Comparison of ENCODE assay signal across 8 mouse cellular contexts in the genomic region with DNA sequence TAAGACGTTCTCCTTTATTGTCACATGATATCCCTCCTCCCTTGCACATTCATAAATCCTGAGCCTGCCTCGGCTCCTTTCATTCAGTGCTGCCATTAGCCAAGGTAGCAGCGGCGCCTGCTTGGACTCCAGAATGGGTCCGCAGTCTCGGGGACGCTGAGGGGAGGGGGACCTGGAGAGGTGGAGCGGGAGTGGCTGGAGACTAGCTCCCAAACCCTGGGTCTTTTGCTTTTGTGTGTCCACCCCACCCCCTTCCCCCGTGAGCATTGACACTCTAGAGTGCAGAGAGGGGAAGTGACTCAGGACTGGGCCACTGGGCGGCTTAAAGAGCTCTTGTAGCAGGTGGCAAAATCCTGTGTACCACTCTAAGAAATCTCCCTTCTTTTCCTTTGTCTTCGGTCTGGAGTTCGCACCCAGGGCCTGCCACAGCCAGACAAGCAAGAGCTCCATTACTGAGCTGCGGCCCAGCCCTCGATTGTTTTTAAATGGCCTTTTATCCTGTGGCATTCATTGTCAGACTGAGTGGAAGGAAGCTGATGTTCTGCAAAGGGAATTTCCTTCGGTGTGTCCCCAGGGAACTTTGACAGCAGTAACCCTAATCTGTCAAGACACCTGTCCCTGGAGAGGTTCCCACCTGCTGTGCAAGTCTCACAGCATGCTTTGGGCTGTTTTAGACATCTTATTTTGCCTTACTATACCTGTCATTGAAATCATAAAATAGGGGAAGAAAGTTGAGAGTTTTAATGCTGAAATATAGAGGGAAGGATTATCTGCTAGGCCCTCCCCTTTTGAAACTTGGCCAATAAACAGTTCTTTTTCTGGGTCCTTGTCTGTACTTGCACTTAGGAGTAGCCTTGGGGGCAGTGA. TPM values are rescaled to one million over a fixed set of nuclear protein-coding genes. Genes with fewer than 3 reads are reported as not detected.
A peak's percentile ranks its signal among the peaks of the same experiment; 100 is the strongest.
DNase-seq lines count a peak whose midpoint lies in the region; ATAC-seq and TF ChIP-seq lines count a peak whose summit lies in the region.

No protein-coding gene starts in this region.

- H3K4me2 ChIP-seq in hindbrain, embryonic 16.5 days (ENCODE audit: low read length) = peak overlapping the region; percentile 70
- peak overlapping the region; percentile 50 for H3K4me2 ChIP-seq in midbrain, postnatal 0 days (ENCODE audit: low read depth, low read length, poor library complexity, severe bottlenecking)
- peak overlapping the region; percentile 79 for H3K4me2 ChIP-seq in stomach, embryonic 16.5 days (ENCODE audit: low read depth, low read length)

- H3K27me3 ChIP-seq in hindbrain, embryonic 16.5 days (replicated peaks; ENCODE audit: control insufficient read depth, insufficient read depth, low read length) = no peaks in the 10 kb centered on the region
- no peaks in the 10 kb centered on the region for H3K27me3 ChIP-seq in liver, adult 2 months (ENCODE audit: control insufficient read depth, insufficient read depth, low read length)
- no peaks in the 10 kb centered on the region for H3K27me3 ChIP-seq in midbrain, postnatal 0 days (ENCODE audit: insufficient read depth, low read length)
- H3K27me3 ChIP-seq in stomach, embryonic 16.5 days (ENCODE audit: control insufficient read depth, insufficient read depth, low read length) = no peaks in the 10 kb centered on the region

- DNase-seq in 416B (ENCODE audit: low read depth) = peak; percentile 89
- DNase-seq in R1 (ENCODE audit: low read depth, low spot score) = peak; percentile 89
- peak; percentile 76 to 79 for DNase-seq in cerebellum, postnatal 25 days
- peak; percentile 22 for DNase-seq in gastrocnemius, adult 18-20 months (ENCODE audit: low spot score)
- no peak for DNase-seq in liver, adult 2 months (ENCODE audit: extremely low read depth, low read depth, low spot score)
- peak; percentile 77 for DNase-seq in midbrain, postnatal 0 days (ENCODE audit: low spot score)

- peak overlapping the region; percentile 98 for H3K9ac ChIP-seq in hindbrain, embryonic 16.5 days (ENCODE audit: low read depth, low read length)
- no peak overlapping the region for H3K9ac ChIP-seq in liver, adult 2 months (ENCODE audit: low read depth, low read length)
- peak overlapping the region; percentile 94 for H3K9ac ChIP-seq in midbrain, postnatal 0 days (replicated peaks; ENCODE audit: low read length, poor library complexity, severe bottlenecking)
- H3K9ac ChIP-seq in stomach, embryonic 16.5 days (ENCODE audit: low read length) = peak overlapping the region; percentile 97

- H3K9me3 ChIP-seq in hindbrain, embryonic 16.5 days (ENCODE audit: control insufficient read depth, low read length) = no peaks in the 10 kb centered on the region
- H3K9me3 ChIP-seq in midbrain, postnatal 0 days (ENCODE audit: low read length) = no peaks in the 10 kb centered on the region
- H3K9me3 ChIP-seq in stomach, embryonic 16.5 days (replicated peaks; ENCODE audit: control insufficient read depth, low read length) = no peaks in the 10 kb centered on the region

- H3K79me2 ChIP-seq in liver, adult 2 months (ENCODE audit: control insufficient read depth, insufficient read depth, low read length) = peaks cover 15% of the 10 kb centered on the region; the same call in 1 of the 2 replicates

- H3K27ac ChIP-seq in hindbrain, embryonic 16.5 days (ENCODE audit: low read depth, low read length) = peak overlapping the region; percentile 98
- no peak overlapping the region for H3K27ac ChIP-seq in liver, adult 2 months (replicated peaks; ENCODE audit: insufficient read depth, low read depth, low read length)
- peak overlapping the region; percentile 90 for H3K27ac ChIP-seq in midbrain, postnatal 0 days (ENCODE audit: low read depth, low read length)
- peak overlapping the region; percentile 97 for H3K27ac ChIP-seq in stomach, embryonic 16.5 days (ENCODE audit: low read length)

- TF ChIP-seq CTCF in liver, adult 2 months (IDR thresholded peaks at IDR 0.05; ENCODE audit: low read depth, low read length) = no peak
- TF ChIP-seq CTCF in midbrain, postnatal 0 days (IDR thresholded peaks at IDR 0.05) = no peak

- peak; percentile 52 for ATAC-seq in hindbrain, embryonic 16.5 days
- peak; percentile 55 for ATAC-seq in midbrain, postnatal 0 days (ENCODE audit: low FRiP score)
- ATAC-seq in stomach, embryonic 16.5 days (ENCODE audit: insufficient read depth, low FRiP score) = no peak

- WGBS in hindbrain, embryonic 16.5 days = 2% methylated on average over 15 of the region's 15 CpGs
- WGBS in liver, adult 2 months = 26% methylated on average over 15 of the region's 15 CpGs
- 1% methylated on average over 15 of the region's 15 CpGs for WGBS in midbrain, postnatal 0 days
- WGBS in stomach, embryonic 16.5 days = 3% methylated on average over 15 of the region's 15 CpGs

- H3K36me3 ChIP-seq in hindbrain, embryonic 16.5 days (ENCODE audit: control insufficient read depth, insufficient read depth, low read length) = no peaks in the 10 kb centered on the region
- H3K36me3 ChIP-seq in liver, adult 2 months (ENCODE audit: control insufficient read depth, insufficient read depth, low read length) = no peaks in the 10 kb centered on the region
- H3K36me3 ChIP-seq in midbrain, postnatal 0 days (ENCODE audit: insufficient read depth, low read length) = no peaks in the 10 kb centered on the region
- H3K36me3 ChIP-seq in stomach, embryonic 16.5 days (ENCODE audit: control insufficient read depth, insufficient read depth, low read length) = no peaks in the 10 kb centered on the region

- peaks cover 21% of the 10 kb centered on the region for H3K4me1 ChIP-seq in hindbrain, embryonic 16.5 days (ENCODE audit: control insufficient read depth, insufficient read depth, low read depth, low read length)
- H3K4me1 ChIP-seq in liver, adult 2 months (ENCODE audit: control insufficient read depth, insufficient read depth, low read length) = peaks cover 13% of the 10 kb centered on the region
- H3K4me1 ChIP-seq in midbrain, postnatal 0 days (ENCODE audit: insufficient read depth, low read length) = peaks cover 4% of the 10 kb centered on the region; the same call in 1 of the 2 replicates
- H3K4me1 ChIP-seq in stomach, embryonic 16.5 days (ENCODE audit: control insufficient read depth, insufficient read depth, low read length) = peaks cover 28% of the 10 kb centered on the region

- H3K4me3 ChIP-seq in hindbrain, embryonic 16.5 days (ENCODE audit: low read length) = peak overlapping the region; percentile 90
- peak overlapping the region; percentile 51; the same call in 1 of the 2 replicates for H3K4me3 ChIP-seq in liver, adult 2 months (ENCODE audit: insufficient read depth, low read depth, low read length)
- peak overlapping the region; percentile 93 for H3K4me3 ChIP-seq in midbrain, postnatal 0 days (ENCODE audit: low read depth, low read length)
- H3K4me3 ChIP-seq in stomach, embryonic 16.5 days (replicated peaks; ENCODE audit: low read length) = peak overlapping the region; percentile 99

- no peak for TF ChIP-seq POLR2A in liver, adult 2 months (IDR thresholded peaks at IDR 0.05; ENCODE audit: extremely low read depth, insufficient read depth, low read length)

RNA-seq across cellular contexts. Expression of a gene that starts 2.0 kb away (rescaled TPM):
- total RNA-seq in gastrocnemius, adult 18-20 months (2021) = 1 to 10 TPM; 4.1 to 6.4 TPM
- polyA plus RNA-seq in hindbrain, embryonic 16.5 days (2015; fragmentation: Nextera tagmentation; extraction: Ambion mirVana) = 6.7 and 7.4 TPM in 2 replicates
- 3.1 and 3.8 TPM in 2 replicates for total RNA-seq in liver, adult 2 months (2014; rRNA removed)
- polyA plus RNA-seq in liver, adult 2 months (2012; rRNA removed) = 4.8 and 5.2 TPM in 2 replicates
- total RNA-seq in midbrain, postnatal 0 days (2014; rRNA removed) = 12.9 and 17.0 TPM in 2 replicates
- polyA plus RNA-seq in midbrain, postnatal 0 days (2015; fragmentation: Nextera tagmentation; extraction: Ambion mirVana) = 5.7 and 6.2 TPM in 2 replicates
- 5.0 TPM in 2 replicates for polyA plus RNA-seq in stomach, embryonic 16.5 days (2015; fragmentation: Nextera tagmentation; extraction: Ambion mirVana)
